Comparison of ENCODE assay signal across 23 mouse cellular contexts in genomic region chr3:108754541-108754940, GRCm38 (mm10). TPM values are rescaled to one million over a fixed set of nuclear protein-coding genes. Genes with fewer than 3 reads are reported as not detected.
"Had no signal": no experiment of that assay in that cellular context is flagged by ENCODE, and none has a peak within 500 bp of the region (broad histone marks: within the 10 kb centered on the region; RNA-seq: fewer than 3 reads in every experiment).

No protein-coding gene starts in this region.

- DNase-seq: kidney, adult 18-20 months; kidney, postnatal 25 days; layer of hippocampus, postnatal 36 days; lung, adult 18-20 months; lung, postnatal 10 days; lung, postnatal 36 days; thymus, postnatal 25 days had no signal

- H3K27ac ChIP-seq: kidney, postnatal 0 days; left cerebral cortex, adult 2 months; lung, embryonic 15.5 days; midbrain, embryonic 10.5 days; midbrain, embryonic 15.5 days had no signal

- ATAC-seq: inflammation-experienced regulatory T-cells, adult 6 months; intestine, embryonic 16.5 days; midbrain, embryonic 15.5 days had no signal

- H3K4me2 ChIP-seq: lung, embryonic 15.5 days; midbrain, embryonic 15.5 days had no signal

- H3K27me3 ChIP-seq: midbrain, embryonic 15.5 days had no signal

- H3K4me3 ChIP-seq: left cerebral cortex, adult 2 months; lung, embryonic 15.5 days; megakaryocyte, embryonic 14.5 days; midbrain, embryonic 10.5 days; midbrain, embryonic 15.5 days; myocyte had no signal

- H3K4me1 ChIP-seq: megakaryocyte, embryonic 14.5 days; midbrain, embryonic 10.5 days; midbrain, embryonic 15.5 days had no signal

- H3K9me3 ChIP-seq: lung, embryonic 15.5 days; midbrain, embryonic 10.5 days; midbrain, embryonic 15.5 days had no signal

- H3K36me3 ChIP-seq: lung, embryonic 15.5 days; midbrain, embryonic 10.5 days; midbrain, embryonic 15.5 days had no signal

- H3K9ac ChIP-seq: lung, embryonic 15.5 days; midbrain, embryonic 15.5 days had no signal

RNA-seq across cellular contexts. Expression of gene Aknad1, which starts 15.1 kb away (rescaled TPM):
- total RNA-seq: layer of hippocampus, adult 8-10 months; layer of hippocampus, postnatal 10 days; left cerebral cortex, adult 2 months; left cerebral cortex, postnatal 36 days; monocyte, adult 5-6 weeks had no signal
- polyA plus RNA-seq: inflammation-experienced regulatory T-cells, adult 6 months; kidney, embryonic 14.5 days; kidney, postnatal 0 days; midbrain, embryonic 10.5 days; midbrain, embryonic 15.5 days; neural tube, embryonic 14.5 days; small intestine, adult 2 months had no signal
